Comparison of ENCODE assay signal across 13 mouse cellular contexts in the genomic region with DNA sequence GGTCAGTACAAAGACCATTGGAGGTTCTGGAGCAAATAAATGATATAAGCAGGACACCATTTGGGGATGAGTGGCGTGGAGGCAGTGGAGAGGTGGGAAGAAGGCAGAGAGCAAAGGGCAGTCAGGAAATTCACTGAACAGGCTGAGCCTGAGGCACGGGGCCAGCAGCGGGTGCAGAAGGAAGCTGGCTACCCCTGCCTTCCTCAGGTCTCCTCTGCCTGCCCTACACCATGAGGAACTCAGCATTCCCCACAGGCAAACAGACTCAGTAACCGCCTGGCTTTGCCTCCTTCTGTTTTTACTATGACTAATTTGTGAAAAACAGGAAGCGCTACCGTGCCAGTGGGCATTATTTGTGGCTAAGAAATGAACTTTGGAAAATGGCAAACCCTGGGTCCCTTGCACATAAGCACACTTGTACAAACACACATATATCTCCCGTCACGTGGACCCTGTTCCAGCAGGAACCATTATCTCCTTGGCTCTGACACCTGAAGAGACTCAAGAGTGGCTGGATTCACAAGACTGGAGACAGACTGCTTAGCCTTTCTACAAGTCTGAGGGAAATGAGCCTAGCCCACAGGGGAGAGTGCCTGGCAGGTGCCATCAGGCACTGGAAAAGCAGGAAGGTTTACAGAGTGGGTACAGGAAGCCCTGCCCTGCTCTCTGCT. TPM values are rescaled to one million over a fixed set of nuclear protein-coding genes. Genes with fewer than 3 reads are reported as not detected.
A peak's percentile ranks its signal among the peaks of the same experiment; 100 is the strongest.
DNase-seq lines count a peak whose midpoint lies in the region; ATAC-seq lines count a peak whose summit lies in the region.
"Had no signal": no experiment of that assay in that cellular context is flagged by ENCODE, and none has a peak within 500 bp of the region (broad histone marks: within the 10 kb centered on the region; RNA-seq: fewer than 3 reads in every experiment).

No protein-coding gene starts in this region.

- no peaks in the 10 kb centered on the region for H3K36me3 ChIP-seq in kidney, embryonic 15.5 days
- H3K36me3 ChIP-seq: G1E; heart, embryonic 12.5 days had no signal

- H3K27ac ChIP-seq in kidney, embryonic 15.5 days: no peak overlapping the region
- H3K27ac ChIP-seq: liver, embryonic 14.5 days had no signal

- H3K27me3 ChIP-seq in kidney, embryonic 15.5 days: no peaks in the 10 kb centered on the region
- H3K27me3 ChIP-seq: heart, embryonic 12.5 days had no signal

- no peak for ATAC-seq in kidney, embryonic 15.5 days (replicated peaks; ENCODE audit: low FRiP score)
- ATAC-seq: forebrain, embryonic 16.5 days had no signal

- WGBS in kidney, embryonic 15.5 days: 76% methylated on average over 8 of the region's 8 CpGs

- no peak overlapping the region for H3K9ac ChIP-seq in kidney, embryonic 15.5 days
- H3K9ac ChIP-seq: heart, embryonic 12.5 days; liver, embryonic 14.5 days had no signal

- no peaks in the 10 kb centered on the region for H3K9me3 ChIP-seq in kidney, embryonic 15.5 days (replicated peaks)
- H3K9me3 ChIP-seq: G1E; heart, embryonic 12.5 days had no signal

- H3K4me1 ChIP-seq in kidney, embryonic 15.5 days: peaks cover 17% of the 10 kb centered on the region

- no peak overlapping the region for H3K4me2 ChIP-seq in kidney, embryonic 15.5 days
- H3K4me2 ChIP-seq: heart, embryonic 12.5 days had no signal

- DNase-seq in kidney, adult 18-20 months: peak; percentile 68
- peak; percentile 32 for DNase-seq in 3T3-L1 (ENCODE audit: low read depth, low spot score)
- peak; percentile 24 for DNase-seq in adrenal gland, postnatal 25 days
- DNase-seq in kidney, postnatal 4 days: peak; percentile 22 to 48
- DNase-seq in thymus, postnatal 4 days: no peak
- no peak for DNase-seq in right cerebral cortex, postnatal 36 days (ENCODE audit: low spot score in 2 of 2)
- DNase-seq in cerebellum, adult 18-20 months: no peak
- DNase-seq: thymus, postnatal 14 days had no signal

- no peak overlapping the region for H3K4me3 ChIP-seq in kidney, embryonic 15.5 days (replicated peaks)
- H3K4me3 ChIP-seq: heart, embryonic 12.5 days had no signal

RNA-seq across cellular contexts. Expression of a gene that starts 2.8 kb away (rescaled TPM):
- 2.6 and 3.0 TPM in 2 replicates for polyA plus RNA-seq in kidney, embryonic 15.5 days (2015; fragmentation: Nextera tagmentation; extraction: Ambion mirVana)
- total RNA-seq in adrenal gland, postnatal 25 days (2021): 12.6 and 17.2 TPM in 2 replicates

RNA-seq across cellular contexts. Expression of a gene that starts 49.3 kb away (rescaled TPM):
- polyA plus RNA-seq in kidney, embryonic 15.5 days (2015; fragmentation: Nextera tagmentation; extraction: Ambion mirVana): 3.9 and 4.9 TPM in 2 replicates
- 7.8 and 11.5 TPM in 2 replicates for total RNA-seq in adrenal gland, postnatal 25 days (2021)

Comparison
In these comparisons a context has a peak if more than half of its experiments do, and no peak if none do; other contexts are left out.
1. DNase-seq: peak in kidney, adult 18-20 months (single experiment), 3T3-L1 (single experiment), adrenal gland, postnatal 25 days (single experiment) and kidney, postnatal 4 days (2 of 2); none in thymus, postnatal 4 days (single experiment), right cerebral cortex, postnatal 36 days (0 of 2) and cerebellum, adult 18-20 months (0 of 2).